Mouse (Mus musculus) C2C12 (cell line): ENCODE results near the gene Vmn1r180.

Experiments used
- CEBPB ChIP-seq: IDR thresholded peaks from one replicate; pipeline ENCODE4 v1.6.1; 2011; ENCODE audit warnings: low read depth, mild to moderate bottlenecking, control low read depth, moderate library complexity
- CTCF ChIP-seq: IDR thresholded peaks from one replicate; pipeline ENCODE4 v1.5.1; 2011; ENCODE audit not compliant: control insufficient read depth, insufficient read depth, insufficient read length
- MAX ChIP-seq: IDR thresholded peaks from one replicate; pipeline ENCODE4 v1.6.1; 2011; ENCODE audit warnings: mild to moderate bottlenecking, control low read depth
- MYOD1 ChIP-seq: IDR thresholded peaks from one replicate; pipeline ENCODE4 v1.6.1; 2011; ENCODE audit warnings: low read depth; ENCODE audit not compliant: control insufficient read depth, insufficient read length
- MYOG ChIP-seq: IDR thresholded peaks from one replicate; pipeline ENCODE4 v1.6.1; 2011; ENCODE audit not compliant: control insufficient read depth, insufficient read length; ENCODE audit errors: extremely low read depth
- USF1 ChIP-seq: IDR thresholded peaks from one replicate; pipeline ENCODE4 v1.6.1; 2011; ENCODE audit warnings: low read depth, mild to moderate bottlenecking, control low read depth, moderate library complexity

- TF ChIP-seq CTCF (no peak), USF1 (no peak), MAX (no peak), MYOD1 (no peak), CEBPB (no peak), MYOG (no peak)
These were observed at the start of gene Vmn1r180 for GRCm38 (mm10) chr7:23950332-23950731.
